Mouse (Mus musculus) left cerebral cortex, postnatal 36 days (tissue): ENCODE results near the gene Pex5l. TPM values are rescaled to one million over a fixed set of nuclear protein-coding genes. Genes with fewer than 3 reads are reported as not detected.

Experiments used
- DNase-seq, 2 experiments: peaks; one replicate each; pipeline ENCODE4 v3.0.0; 2021 to 2022; ENCODE audit warnings: low spot score in 2 of 2, mixed read lengths in 1 of 2
- intact Hi-C: fragments of 180-260 bp; cut with DNase I; formaldehyde crosslinking; loops from one replicate; pipeline ENCODE4 v1.15.1; 2025
- total RNA-seq, 2 experiments: library from RNA; stranded (reverse); gene quantifications; 2 replicates each; pipeline ENCODE4 v1.2.3; 2021

The Pex5l gene
- total RNA-seq, 2 experiments from 2014 or later, result 225 to 247 TPM

GRCm38 (mm10) chr3:33073905-33074265 lies 69.2 kb downstream of the Pex5l start:
- intact Hi-C loops, result no loop called here
- DNase-seq, result no peak

GRCm38 (mm10) chr3:33070771-33071170 lies 72.3 kb downstream of the Pex5l start:
- no peak for DNase-seq
- intact Hi-C loops, result no loop called here

DNA sequence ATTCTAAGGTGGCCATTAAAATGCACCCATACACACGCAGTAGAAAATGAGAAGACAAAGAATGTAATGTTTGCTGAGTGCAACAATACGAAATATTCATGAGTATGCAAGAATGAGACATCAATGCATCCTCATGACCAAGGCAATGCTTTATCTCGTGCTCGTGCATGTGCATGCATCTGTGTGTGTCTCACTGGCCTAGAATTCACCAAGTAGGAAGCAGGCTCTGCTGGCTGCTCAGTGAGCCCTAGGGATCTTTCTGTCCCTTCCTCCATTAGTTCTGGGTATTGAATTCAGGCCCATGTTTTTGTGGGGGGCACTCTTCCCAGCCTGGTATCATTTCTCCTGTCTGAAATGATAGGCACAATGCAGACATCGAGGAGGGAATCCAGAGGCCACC lies 74.9 kb downstream of the Pex5l start:
- DNase-seq, result no peak
- intact Hi-C loops, result no loop called here

GRCm38 (mm10) chr3:33063590-33063989 lies 79.5 kb downstream of the Pex5l start:
- intact Hi-C loops, result no loop called here
- DNase-seq, result no peak

GRCm38 (mm10) chr3:33061428-33061827 lies 81.6 kb downstream of the Pex5l start:
- intact Hi-C loops, result no loop called here

GRCm38 (mm10) chr3:33061016-33061415 lies 82.0 kb downstream of the Pex5l start:
- no peak for DNase-seq
- intact Hi-C loops, result no loop called here

More at GRCm38 (mm10) chr3:33061428-33061827, 81.6 kb downstream of the Pex5l start:
- no peak for DNase-seq

- DNase-seq, result no peak
- intact Hi-C loops, result no loop called here
Observed at GRCm38 (mm10) chr3:33060343-33060937, 82.6 kb downstream of the Pex5l start.

- no peak for DNase-seq
- intact Hi-C loops, result loop anchor here (10.0 kb wide), 1 partner anchor 746 kb away; the partner anchor contains the start of gene Ttc14
Observed at GRCm38 (mm10) chr3:33048304-33048703, 94.7 kb downstream of the Pex5l start.

GRCm38 (mm10) chr3:33044799-33045106 lies 98.3 kb downstream of the Pex5l start:
- DNase-seq, result no peak
- intact Hi-C loops, result loop anchor here (5.0 to 10.0 kb wide), 2 partner anchors 98 to 750 kb away; partner anchors contain the start of genes Pex5l and Ttc14

DNA sequence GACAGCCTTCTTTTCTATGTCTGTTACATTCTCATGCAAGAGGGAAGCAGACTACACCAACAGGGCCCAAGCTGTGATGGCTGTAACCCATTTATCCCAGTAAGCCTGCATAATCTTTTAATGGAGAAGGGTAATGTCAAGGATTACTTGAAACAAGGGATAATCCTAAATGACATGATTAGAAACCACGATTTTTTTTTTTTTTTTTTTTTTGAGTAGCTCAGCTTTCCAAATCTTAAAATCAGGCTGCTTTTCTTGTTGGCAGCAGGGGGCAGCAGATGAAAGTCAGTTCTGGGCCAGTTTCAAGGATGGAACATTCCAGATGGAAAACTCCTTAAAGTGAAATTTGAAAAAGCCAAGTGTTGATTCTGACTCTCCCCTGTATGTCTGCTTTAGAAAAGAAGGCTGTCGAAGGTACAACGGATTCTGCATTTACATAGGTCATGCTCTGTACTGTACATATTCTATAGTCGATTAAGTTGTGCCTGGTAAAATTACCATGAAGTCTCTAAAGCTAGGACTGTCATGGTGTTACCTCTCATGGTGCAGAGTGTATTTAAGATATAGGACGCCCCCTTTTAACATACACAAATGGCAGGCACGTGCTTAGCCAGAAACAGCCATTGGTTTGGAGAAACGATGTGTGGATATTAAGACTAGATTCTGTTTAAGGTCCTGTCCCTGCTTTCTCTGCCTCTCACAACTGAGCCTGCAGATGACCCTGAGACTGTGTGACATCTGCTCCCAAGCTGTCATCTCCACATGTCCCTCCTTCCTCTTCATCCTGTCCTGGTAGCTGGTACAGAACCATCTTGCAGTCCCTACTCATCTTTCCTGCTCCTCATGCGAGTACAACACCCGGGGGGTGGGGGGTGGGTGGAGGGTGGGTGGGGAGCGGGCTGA lies 98.9 kb downstream of the Pex5l start:
- no peak for DNase-seq
- intact Hi-C loops, result loop anchor here (5.0 to 10.0 kb wide), 2 partner anchors 98 to 751 kb away; partner anchors contain the start of genes Pex5l and Ttc14

GRCm38 (mm10) chr3:33024566-33024965 lies 118.5 kb downstream of the Pex5l start:
- DNase-seq, result no peak
- intact Hi-C loops, result no loop called here

DNA sequence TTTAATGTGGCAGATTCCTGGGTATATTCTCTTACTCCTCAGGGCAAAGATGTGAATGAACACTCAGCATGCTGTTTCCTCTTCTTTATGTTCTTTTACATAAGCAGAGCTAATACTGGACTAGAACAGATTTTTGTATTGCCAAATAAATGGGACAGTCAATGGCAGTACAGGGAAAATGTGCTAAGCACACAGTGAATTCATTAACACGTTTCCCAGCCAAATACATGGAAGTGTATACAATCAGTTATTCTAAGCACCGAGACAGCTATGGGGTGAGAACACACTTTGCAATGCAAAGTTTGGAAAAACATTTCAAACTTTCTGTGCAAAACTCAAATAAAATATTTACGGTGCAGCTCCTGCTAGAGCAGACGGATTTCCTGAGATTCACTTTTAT lies 139.1 kb downstream of the Pex5l start:
- no peak for DNase-seq
- intact Hi-C loops, result no loop called here

GRCm38 (mm10) chr3:33001769-33002168 lies 141.3 kb downstream of the Pex5l start:
- no peak for DNase-seq
- intact Hi-C loops, result no loop called here

DNA sequence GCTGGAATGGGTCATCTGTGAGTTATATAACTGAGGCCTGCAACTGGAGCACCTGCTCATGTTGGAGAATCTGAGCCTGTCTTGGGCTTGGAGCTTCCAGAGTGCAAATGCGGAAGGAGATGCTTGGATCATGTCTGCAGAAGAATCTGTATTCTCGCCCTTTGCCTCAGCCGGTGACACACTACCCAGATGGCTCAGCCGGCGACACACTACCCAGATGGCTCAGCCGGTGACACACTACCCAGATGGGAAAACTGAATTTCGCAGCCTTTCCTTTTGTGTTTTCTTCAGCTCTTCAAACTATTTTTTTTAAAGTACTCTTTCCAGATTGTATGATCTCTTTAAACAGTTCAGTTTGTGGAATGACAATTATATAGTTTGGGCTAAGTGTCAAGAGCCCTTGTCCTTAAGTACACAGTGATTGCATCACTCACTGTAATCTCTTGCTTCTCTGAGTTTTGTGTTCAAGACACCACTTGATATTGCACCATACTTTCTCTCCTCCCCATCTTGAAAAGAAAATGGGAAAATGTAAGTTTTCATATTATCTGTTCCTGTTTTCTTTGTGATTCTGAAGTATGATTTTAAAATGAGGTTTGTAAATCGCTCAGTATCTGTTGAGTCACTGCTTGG lies 142.5 kb downstream of the Pex5l start:
- DNase-seq, result peak in 1 of 2 experiments; percentile 35
- intact Hi-C loops, result no loop called here

DNA sequence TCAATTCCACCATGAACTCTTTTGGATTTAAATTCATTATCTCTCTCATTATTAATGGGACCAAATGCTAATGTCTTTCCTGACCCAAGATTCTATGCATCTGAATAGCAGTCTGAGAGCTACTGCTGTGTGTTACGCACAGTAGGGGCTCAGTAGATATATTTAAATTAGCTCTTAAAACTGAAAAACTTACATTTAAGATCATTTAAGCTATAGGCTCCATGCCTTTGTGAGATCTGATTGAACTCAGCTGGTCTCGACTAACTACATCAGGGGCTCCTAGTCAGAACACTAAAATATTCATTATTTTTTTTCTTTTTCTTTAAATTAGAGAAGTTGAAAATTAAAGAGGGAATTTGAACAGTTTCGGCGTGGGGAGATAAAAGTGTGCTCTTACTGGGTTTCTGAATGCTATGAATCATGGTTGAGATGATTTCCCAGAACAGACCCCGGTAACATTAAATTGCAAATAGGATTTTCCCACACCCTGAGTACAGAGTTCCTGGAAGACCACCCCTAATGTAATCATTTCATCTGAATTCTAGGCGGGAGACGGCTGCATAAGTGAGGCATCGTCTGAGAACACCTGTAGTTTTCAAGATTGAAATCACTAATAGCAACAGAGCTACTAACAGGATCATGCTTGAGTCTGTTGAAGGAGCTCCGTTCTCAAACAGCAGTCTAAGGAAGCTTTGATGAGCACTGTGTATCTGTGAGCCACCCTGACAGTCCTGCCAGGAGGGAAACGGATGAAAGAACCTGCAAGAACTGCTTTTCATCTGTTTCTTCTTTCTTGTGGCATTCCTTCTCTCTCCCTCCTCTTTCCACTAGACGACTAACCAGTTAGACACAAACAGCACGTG lies 151.1 kb downstream of the Pex5l start:
- DNase-seq, result no peak
- intact Hi-C loops, result no loop called here

DNA sequence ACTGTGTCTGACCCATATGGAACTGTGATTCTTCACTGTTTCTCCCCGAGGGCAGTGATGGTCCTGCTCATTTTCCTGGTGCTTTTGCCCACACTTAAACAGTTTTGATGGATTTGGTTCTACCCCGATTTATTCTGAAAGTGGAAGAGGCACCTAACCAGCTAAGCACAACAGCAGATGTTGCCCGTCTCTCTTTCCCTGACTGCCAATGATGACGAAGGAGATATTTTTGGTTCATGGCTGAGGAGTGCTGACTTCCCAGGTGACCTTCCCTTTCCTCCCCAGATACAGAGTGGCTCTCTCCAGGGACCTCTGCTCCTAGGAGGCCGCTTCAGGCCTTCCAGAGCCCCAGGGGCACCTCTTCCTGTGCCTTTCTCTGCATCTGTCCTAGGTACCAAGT lies 155.2 kb downstream of the Pex5l start:
- DNase-seq, result no peak
- intact Hi-C loops, result no loop called here

- DNase-seq, result no peak
- intact Hi-C loops, result no loop called here
Observed at GRCm38 (mm10) chr3:32985141-32985540, 157.9 kb downstream of the Pex5l start.

GRCm38 (mm10) chr3:32979981-32980380 lies 163.1 kb downstream of the Pex5l start:
- intact Hi-C loops, result no loop called here
- no peak for DNase-seq

DNA sequence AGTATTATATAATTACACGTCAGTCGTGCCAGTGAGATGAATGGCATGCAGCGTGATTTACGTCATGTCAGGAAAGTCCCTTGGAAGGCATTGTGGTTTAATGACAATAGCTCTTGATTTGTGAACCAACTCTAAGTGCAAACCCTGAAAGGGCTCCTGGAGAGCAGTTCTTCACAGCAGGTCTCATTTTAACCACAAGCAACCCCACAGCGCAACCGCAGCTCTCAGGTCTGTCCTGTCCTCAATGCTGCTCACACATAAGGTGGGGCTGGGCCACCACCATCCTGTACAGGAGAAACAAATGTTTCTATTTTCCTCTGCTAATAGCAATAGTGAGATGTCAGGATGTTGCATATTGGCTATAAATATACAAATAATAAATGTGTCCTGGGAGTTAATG lies 163.8 kb downstream of the Pex5l start:
- DNase-seq, result no peak
- intact Hi-C loops, result no loop called here

DNA sequence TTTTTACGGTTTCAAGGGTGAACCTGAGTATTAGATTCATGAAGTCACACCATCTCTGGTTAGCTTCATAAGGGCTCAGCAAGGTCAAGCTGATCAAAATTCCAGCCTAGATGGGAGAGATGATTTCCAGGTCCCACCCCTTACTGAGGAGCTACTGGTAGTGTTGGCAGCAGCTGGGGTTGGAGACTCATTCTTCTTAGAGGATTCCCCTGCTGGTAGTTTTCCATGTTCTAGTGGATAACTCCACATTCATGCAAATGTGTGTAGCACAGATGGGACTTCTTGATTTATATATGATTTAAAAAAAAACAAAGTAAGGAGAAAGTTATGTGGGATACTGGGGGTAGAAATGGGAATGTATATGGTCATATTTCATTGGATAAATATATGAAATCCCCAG lies 172.8 kb downstream of the Pex5l start:
- intact Hi-C loops, result no loop called here
- no peak for DNase-seq
